Mouse (Mus musculus): Measurements from ENCODE around the gene Uvrag.

The Uvrag gene

DNA sequence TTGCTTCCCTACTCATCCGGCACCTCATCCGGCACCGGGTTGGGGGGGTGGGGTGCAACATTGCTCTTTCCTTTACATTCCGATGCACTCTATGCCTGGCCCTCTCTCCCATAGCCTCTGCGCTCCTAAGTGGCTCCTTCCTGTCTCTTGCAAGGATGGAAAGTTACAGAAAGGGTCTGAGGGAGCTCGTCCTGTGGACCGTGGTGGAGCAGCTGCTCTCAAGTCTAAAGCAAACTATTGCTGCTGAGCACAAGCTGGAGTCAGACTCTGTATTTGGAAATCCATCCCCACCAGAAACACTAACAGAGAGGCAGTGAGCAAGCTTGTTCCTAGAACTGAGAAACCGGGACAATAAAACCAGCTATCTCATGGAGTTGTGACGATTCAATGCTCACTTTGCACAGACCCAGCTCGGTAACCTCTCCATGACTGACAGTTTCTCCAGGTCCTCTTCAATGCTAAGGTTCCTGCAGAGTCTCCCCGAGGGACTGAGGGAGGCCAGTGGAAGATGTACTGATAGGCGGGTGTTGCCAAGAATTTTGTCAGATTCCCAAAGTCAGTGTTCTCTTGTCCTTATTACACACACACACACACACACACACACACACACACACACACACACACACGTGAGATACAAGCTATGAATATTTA is 975 bp downstream of the Uvrag start:
- ATAC-seq (ENCODE audit: low TSS enrichment): peak; percentile 0; the same call in 1 of the 2 replicates

DNA sequence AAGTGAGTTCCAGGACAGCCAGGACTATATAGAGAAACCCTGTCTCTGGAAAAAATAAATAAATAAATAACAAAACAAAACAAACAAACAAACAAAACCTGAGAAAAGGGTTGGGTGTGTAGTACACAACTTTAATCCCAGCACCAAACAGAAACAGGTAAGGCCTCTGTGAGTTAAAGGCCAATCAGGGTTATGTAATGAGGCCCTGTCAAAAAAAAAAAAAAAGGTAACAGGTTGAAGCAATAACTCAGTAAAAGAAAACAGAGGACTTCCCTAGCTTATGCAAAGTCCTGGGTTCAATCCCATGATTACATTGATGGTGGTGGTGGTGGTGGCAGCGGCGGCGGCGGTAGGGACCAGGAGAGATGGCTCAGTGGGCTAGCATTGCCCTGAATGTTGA is 3.4 kb downstream of the Uvrag start:
- ATAC-seq (ENCODE audit: low TSS enrichment): no peak

DNA sequence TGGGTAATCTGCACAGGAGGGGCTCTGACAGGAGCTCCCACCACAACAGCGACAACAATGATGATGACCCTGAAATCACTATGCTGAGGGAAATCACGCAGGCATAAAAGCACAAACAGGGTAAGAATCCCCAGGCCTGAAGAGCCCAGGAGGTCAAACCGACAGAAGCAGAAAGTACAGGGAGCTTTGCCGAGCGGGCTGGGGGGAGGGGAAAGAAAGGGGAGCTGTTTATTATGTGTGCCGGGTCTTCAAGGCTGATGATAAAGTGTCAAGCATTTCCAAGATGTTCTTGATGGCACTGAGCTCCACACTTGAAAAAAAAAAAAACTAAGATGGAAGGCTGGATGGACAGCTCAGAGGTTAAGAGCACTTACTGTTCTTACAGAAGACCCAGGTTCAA is 4.2 kb downstream of the Uvrag start:
- no peak for ATAC-seq (ENCODE audit: low TSS enrichment)

DNA sequence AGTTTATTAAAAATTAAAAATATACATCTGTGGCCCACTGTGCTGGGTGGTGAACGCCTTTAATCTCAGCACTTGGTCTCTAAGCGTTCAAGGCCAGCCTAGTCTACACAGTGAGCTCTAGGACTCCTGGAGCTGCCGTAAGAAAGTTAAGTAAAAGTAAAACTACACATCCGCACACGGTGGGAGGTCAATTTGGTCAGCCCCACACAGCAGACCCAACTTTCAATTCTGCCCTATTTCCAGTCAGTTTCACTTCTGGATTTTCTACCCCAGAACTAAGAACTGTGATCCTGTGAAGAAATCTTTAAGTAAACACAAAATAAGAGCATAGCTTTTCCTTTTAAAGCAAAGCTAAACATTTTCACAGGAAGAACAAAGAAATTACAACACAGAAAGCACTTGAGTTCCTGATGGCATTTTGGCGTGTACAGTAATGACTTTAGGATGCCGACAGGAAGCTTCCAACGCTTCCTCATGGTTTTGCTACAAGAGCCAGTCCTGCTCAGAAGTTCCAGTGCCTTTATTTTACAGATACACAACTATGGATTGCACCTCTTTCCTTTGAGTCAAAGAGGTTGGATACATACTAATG is 7.0 kb downstream of the Uvrag start:
- no peak for ATAC-seq (ENCODE audit: low TSS enrichment)

DNA sequence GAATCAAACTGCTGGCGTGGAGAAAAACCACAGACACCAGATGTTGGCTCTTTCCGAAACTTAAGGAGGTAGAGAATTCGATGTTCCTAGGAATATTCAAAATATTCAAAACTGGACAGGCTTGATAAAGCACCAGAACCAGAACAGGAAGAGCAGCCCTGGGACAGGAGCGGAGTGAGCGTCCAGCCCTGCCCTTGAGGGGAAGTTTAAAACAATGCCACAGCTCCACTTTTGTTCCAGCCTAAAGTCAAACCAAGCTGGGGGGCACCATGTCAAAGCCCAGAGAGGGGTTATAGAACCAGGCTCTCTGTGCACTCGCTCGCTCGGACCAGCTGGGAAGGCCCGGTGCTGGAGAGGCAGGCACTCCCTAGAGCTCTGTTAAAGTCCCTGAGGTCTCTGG is 8.3 kb downstream of the Uvrag start:
- ATAC-seq (ENCODE audit: low TSS enrichment): no peak

DNA sequence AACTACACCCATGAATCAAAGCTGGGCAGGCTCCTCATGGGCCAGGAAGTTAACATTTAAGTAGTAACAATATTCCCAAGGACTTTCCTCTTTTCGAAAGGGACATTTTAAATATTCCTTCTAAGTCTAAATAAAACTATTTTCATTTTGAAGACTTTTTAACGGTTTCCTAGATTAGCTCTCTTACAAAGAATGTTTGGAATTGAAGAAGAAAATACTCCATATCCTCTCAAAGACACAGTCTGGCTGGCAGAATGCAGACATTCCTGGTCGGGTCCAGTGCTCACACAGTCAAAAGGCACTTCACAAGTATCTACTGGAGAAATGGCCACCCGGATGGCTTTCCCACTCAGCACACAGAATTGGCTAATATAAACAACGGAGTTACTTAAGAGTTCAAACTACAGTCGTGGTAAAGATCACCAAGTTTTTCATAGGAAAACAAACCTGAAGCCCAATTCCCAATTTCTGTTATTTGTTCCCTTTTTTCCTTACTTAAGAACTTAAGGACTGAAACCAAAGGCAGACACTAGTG is 9.1 kb downstream of the Uvrag start:
- ATAC-seq (ENCODE audit: low TSS enrichment): no peak

DNA sequence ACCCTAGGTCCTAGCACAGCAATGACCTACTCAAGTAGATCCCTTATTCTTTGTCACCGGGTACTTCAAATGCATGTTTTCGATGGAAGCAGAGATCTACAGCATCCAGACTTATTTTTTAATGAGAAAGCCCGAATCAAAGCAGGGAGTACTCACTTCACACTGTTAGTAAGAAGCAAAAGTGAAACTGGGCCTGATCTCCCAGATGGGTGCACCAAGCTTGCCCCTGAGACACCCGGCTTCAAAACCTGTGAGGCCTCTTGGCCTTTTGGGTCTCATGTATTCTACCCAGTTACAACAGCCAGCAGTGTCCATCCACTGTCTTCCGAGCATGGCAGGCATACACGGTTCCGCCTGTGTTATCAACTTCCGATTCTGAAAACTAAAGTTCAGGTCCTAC is 12.0 kb downstream of the Uvrag start:
- no peak for ATAC-seq (ENCODE audit: low TSS enrichment)

DNA sequence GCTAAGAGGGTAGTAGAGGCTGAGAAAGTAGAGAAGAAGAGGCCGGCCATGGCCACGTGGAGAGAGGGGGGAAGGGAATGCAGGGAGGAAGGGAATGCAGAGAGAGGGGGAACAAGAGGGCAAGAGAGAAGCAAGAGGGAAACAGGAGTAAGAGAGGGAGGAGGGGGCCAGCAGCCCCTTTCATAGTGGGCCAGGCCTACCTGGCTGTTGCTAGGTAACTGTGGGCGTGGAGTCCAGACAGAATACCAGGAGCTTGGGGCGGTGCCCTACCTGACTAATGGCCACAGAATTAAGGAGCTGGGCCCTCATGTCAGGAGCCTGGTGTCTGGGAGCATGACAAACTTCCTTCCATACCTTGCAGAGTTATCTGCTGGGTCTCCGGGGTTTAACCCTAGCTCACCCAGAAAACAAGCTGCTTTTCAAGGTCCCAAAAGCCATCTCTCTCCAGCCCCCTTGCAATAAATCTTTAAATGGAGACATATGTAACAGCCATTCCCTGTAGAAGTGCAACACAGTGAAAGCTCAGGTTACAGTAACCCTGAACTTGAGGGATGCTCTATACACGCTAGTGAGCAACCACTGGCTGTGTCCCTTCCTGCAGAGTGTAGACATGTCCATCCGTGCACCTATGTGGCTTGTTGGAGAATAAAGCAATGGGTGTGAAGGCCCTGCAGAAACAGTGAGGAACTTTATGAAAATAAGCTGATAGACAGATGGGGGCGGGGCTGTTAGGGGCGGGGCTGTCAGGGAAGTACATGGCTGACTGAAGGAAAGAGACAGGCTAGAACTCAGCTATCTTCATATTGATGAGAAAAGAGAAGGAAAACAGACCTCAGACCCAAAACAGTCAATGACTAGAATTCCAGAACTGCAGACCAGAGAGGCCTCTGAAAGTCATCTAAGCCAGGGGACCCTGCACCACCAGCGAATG is 12.7 kb downstream of the Uvrag start:
- ATAC-seq (ENCODE audit: low TSS enrichment): no peak

DNA sequence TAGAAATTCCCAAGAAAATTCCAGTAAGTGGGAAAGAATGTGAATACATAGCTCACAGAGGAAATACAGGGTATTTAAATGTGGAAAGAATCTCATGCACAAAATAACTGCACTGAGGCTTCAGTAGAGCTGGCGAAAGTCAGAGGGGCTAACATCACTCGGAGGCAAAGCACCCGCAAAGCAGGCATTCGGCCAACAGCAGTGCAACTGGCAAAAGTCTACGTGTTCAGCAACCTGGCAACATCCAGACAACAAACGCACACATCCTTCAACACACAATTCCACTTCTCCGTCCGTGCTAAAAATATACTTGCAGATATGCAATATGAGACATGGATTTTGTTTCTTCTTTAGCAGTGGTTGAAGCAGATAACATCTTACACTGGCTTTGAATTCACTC is 14.9 kb downstream of the Uvrag start:
- no peak for ATAC-seq (ENCODE audit: low TSS enrichment)

DNA sequence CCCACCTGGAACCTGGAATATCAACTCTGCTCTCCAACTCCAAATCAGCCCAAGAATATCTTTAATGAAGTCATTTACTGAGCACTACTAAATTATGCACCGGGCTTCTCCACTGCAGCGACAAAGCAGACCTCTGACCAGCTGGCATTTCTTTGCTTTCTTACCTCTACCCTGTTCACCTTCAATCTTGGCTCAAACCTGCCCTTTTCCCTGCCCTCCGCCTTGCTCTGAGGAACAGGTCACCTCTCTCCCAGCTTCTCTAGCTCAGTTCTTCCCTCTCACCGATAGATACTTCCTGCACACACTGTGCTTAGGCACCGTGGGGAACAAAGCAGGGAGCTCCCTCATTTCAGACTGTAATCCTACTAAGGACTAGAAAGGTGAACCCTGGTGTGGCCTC is 18.3 kb downstream of the Uvrag start:
- ATAC-seq (ENCODE audit: low TSS enrichment): no peak

DNA sequence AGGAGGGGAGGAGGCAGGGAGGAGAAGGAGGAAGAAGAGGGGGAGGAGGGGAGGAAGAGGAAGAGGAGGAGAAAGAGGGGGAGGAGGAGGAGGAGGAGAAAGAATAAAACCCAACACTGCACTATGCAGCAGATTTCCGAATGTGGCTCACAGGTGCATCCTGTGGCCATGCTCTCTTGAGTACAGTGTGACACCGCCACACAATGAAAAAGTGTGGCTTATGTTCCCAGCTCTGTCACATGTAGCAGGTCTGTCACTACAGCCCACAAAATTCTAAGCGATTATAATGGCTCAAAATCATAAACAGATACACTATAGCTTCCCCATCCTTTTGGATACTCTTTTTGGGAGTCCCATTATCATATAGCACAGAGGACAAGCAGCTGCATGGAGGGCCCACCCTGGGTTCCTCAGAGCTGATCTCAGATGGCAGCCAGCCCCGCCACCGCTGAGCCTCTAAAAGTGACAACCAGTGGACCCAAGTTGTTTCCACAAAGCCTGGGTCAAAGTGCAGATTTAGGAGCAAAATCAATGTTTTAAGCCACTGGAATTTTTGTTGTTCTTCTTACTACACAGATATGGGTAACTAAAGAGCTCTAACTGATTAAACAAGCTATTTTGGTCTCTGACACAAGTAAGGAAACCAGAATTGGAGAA is 19.9 kb downstream of the Uvrag start:
- no peak for ATAC-seq (ENCODE audit: low TSS enrichment)

DNA sequence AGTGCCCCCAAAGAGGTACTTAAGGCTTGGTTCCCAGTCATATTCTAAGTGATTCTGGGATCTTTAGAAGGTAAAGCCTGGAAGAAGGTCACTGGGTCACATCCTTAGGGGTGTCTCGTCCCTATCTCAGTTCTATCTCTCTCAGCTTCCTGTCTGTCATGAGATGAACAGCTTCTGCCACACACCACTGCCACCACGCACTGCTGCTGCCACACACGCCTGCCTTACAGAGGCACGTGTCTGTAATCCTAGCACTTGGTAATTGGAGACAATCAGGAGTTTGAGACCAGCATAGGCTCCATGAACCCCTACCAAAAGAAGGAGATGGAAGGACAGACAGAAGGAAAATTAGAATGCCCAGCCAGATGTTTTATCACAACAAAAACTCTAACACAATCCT is 20.9 kb downstream of the Uvrag start:
- no peak for ATAC-seq (ENCODE audit: low TSS enrichment)

DNA sequence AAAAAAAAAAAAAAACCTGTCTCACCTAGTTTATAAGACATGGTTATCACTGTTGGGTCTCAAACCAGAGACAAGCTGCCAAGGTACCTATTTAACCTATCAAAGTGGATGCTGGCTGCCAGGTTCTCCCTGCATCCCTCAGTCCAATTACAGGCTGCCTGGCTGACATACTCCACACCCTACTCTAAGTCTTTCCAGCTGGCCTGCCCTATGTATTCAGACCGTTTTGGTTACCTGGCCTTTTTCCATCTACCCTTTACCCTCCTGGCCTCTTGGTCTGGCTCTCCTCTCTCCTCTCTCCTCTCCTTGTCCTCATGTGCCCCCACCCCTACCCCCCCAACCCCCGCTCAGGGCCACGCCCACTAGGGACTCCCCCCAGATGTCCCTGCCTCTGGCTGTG is 24.2 kb downstream of the Uvrag start:
- ATAC-seq (ENCODE audit: low TSS enrichment): no peak

DNA sequence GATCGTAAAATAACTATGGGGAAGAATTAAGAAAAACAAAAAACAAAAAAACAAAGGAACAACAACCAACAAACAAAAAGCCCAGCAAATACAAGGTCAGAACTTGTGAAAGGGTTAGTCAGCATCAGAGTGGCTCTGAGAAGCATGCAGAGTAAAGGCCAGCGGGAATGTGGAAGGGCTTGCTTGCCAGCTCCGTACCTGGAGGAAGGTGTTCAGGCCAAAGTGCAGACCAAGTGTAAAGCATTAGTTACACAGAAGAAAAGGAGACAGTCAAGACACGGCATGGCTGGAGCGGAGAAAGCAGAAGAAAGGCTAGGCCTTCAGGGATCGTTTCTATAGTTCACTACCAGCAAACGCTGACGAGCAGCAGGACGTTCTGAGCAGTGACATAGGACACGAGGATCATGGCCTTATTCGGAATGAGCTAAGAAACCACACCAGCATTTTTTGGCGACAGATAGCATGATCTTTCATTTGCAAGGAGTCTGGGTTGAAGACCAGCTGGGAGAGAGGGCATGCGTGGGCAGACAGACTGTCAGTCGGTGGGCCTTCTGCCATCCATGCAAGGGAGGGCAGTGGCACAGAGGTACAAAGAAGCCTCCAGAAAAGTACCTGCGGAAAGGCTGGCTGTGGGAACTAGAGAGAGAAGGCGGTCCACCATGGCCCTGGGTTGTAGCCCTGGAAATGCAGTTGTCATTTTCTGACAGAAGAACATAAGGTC is 26.8 kb downstream of the Uvrag start:
- ATAC-seq (ENCODE audit: low TSS enrichment): no peak

DNA sequence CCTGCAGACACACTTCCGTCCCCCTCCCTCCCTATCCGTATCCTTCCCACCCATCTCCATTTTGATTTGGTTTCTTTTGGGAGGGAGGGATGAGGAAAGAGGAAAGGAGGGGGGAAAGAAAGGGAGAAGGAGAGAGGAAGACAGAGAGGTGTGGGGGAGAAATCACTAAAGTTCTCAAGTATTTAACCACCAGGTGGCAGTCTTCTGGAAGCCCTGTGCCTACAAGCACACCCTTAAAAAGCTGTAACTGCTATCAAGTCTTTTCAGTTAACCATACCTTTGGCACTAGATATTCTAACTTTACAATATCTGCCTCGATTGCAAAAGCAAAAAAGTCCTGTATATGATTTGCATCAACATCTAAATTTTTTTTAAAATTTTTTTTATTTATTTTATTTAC is 33.4 kb downstream of the Uvrag start:
- ATAC-seq (ENCODE audit: low TSS enrichment): peak; percentile 69; the same call in 1 of the 2 replicates

DNA sequence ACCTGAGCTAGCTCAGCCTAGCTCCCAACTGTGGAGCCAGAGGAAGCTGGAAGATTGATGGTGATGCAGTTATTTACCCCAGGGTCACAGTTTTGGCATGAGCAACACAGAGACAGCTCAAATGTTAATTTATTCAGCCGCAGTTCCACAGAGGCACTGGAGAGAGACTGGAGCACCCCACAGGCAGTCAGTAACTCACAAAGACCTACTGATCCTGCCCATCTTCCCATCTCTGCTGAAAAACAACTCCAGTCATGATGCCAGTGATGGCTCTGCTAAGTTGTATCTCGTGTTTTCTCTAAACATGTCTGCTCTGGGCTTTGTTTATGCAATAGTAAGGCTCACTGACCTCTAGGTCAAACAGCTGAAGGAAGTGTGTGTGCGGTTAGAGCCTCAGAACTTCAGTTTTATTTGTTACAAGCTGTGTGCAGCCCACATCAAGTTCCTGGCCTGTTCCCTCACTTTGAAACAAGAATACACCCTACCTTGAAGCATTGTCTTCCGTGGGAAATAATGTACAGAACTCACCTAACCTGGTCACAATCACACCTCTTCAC is 34.1 kb downstream of the Uvrag start:
- ATAC-seq (ENCODE audit: low TSS enrichment): no peak

DNA sequence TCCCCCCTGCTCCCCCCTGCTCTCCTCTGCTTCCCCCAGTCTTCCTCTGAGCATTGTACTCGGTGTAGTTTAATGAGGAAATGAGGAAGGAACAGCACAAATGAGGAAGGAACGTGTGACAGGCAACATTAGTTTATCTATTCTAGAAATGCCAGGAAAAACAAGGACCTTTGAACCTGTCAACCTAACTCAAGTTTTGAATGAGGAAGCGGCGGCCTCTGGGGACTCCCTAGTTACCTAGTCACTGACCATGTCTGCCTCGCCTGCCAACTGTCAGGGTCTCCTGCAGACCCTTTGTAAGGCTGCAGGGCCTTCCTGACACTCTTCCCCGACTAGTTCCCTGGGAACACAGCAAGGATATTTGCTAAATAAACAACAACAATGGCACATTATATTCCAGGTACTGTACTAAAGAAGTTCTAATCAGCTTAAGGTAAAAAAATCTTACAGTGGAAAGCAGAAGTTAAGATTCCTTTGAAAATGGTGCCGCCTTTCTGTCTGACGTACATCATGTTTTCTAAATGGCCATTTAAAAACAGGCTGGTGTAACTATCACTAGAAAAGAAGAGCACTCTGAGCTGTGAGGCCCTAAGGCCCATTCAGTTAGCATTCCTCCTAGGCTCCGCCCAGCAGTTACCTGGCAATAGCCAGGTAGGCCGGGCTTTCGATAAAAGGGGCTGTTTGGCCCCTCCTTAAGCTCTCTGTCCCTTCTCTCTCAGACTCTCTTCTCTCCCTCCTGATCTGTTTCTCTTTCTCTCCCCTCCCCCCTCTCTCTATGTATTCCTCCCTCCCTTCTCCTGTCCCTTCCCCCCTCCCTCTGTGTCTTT is 39.0 kb downstream of the Uvrag start:
- no peak for ATAC-seq (ENCODE audit: low TSS enrichment)

DNA sequence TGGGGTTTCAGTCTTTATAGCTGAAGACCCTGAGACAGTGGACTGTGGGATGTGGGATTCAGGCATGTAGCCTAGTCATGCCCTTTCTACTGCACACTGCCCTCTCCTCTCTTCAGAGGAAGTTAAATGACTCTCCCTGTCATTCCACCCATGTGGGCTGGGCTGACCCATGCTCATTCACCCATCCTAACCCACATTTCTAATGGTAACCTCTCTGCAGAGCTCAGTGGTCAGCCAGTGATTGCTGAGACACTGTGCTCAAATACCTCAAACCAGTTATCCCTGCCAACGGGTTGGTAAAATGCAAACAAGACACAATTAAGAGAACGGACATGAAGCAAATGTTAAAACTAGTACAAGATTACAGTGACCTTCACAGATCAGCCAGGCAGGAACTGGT is 39.9 kb downstream of the Uvrag start:
- ATAC-seq (ENCODE audit: low TSS enrichment): no peak

DNA sequence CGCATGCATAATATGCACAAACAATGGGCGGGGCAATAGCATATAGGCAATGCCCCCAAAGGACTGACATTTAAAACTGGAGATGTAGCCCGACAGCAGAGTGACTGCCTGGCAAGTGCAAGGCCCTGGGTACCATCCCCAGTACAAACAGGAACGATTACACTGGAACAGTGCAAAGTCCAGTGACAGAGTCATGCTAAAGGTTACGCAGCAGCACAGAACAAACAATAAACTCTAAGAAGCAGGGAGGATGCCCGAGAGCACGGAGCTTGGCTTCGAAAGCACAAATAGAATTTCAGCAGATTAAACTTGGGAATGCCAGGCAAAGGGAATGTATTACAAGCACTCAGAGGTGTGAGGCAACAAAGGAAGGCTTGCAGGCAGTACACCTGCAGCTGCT is 40.4 kb downstream of the Uvrag start:
- ATAC-seq (ENCODE audit: low TSS enrichment): no peak

DNA sequence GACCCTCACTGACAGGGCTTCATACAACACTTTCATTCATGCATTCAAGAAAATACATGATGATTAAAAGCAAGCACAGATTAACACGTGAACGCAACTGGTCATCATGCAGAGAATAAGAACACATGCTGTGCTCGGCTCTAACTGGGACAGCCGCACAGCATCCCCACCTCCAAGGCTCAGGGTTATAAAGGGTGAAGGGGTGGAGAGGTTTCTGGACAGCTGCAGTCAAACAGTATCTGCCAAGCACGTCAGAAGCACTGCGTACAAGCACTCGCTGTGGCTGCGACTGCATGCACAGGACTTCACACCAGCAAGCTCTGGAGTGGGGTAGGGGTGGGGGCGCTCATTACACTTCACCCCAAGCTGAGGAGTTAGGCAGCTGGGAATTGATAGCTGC is 40.9 kb downstream of the Uvrag start:
- no peak for ATAC-seq (ENCODE audit: low TSS enrichment)
